Mouse (Mus musculus): Measurements from ENCODE around the gene Dgat2. TPM values are rescaled to one million over a fixed set of nuclear protein-coding genes. Genes with fewer than 3 reads are reported as not detected.

The Dgat2 gene
- polyA plus RNA-seq, 1 experiment from 2014 or later = 15.3 TPM

GRCm38 (mm10) chr7:99141919-99142606, 40.5 kb downstream of the Dgat2 start:
- ATAC-seq = no peak
- Histone ChIP-seq H3K9me3 (ENCODE audit: low read length) (no peaks in the 10 kb centered on the region), H3K36me3 (ENCODE audit: insufficient read depth, low read length) (no peaks in the 10 kb centered on the region), H3K4me3 (ENCODE audit: low read depth, low read length) (peak overlapping the region; percentile 18), H3K27ac (ENCODE audit: low read length) (no peak overlapping the region), H3K4me1 (ENCODE audit: insufficient read depth, low read depth, low read length) (peaks cover 9% of the 10 kb centered on the region; the same call in 1 of the 2 replicates), H3K27me3 (replicated peaks; ENCODE audit: insufficient read depth, low read length) (no peaks in the 10 kb centered on the region), H3K9ac (replicated peaks; ENCODE audit: low read depth) (no peak overlapping the region), H3K4me2 (replicated peaks; ENCODE audit: low read depth, low read length) (peak overlapping the region; percentile 46)
- TF ChIP-seq CTCF (IDR thresholded peaks at IDR 0.05) (no peak), EP300 (IDR thresholded peaks at IDR 0.05) (0 out of 2 replicates have a peak, but pooled peaks have one; percentile 19)
- no peak for DNase-seq (ENCODE audit: low spot score)
- 30% methylated on average over 12 of the region's 12 CpGs for WGBS

- Histone ChIP-seq H3K4me1 (ENCODE audit: insufficient read depth, low read depth, low read length) (peaks cover 9% of the 10 kb centered on the region; the same call in 1 of the 2 replicates), H3K36me3 (ENCODE audit: insufficient read depth, low read length) (no peaks in the 10 kb centered on the region), H3K4me3 (ENCODE audit: low read depth, low read length) (peak within 1 kb of the TSS; percentile 99), H3K4me2 (replicated peaks; ENCODE audit: low read depth, low read length) (peak within 1 kb of the TSS; percentile 67), H3K27me3 (replicated peaks; ENCODE audit: insufficient read depth, low read length) (no peaks in the 10 kb centered on the region), H3K9me3 (ENCODE audit: low read length) (no peaks in the 10 kb centered on the region), H3K27ac (ENCODE audit: low read length) (peak within 1 kb of the TSS; percentile 94), H3K9ac (replicated peaks; ENCODE audit: low read depth) (peak within 1 kb of the TSS; percentile 89)
- TF ChIP-seq EP300 (IDR thresholded peaks at IDR 0.05) (peak; percentile 39; the same call in 1 of the 2 replicates), CTCF (IDR thresholded peaks at IDR 0.05) (no peak)
- under 1% methylated on average over 51 of the region's 51 CpGs for WGBS
- peak; percentile 97 for ATAC-seq
- peak; percentile 99 for DNase-seq (ENCODE audit: low spot score)
Observed at GRCm38 (mm10) chr7:99140984-99141918, 41.3 kb downstream of the Dgat2 start, which contains the start of gene Uvrag. Gene Uvrag, minus strand, starts transcription at chr7:99141141.

- peaks cover 9% of the 10 kb centered on the region; the same call in 1 of the 2 replicates for H3K4me1 ChIP-seq (ENCODE audit: insufficient read depth, low read depth, low read length)
- peak overlapping the region; percentile 99 for H3K4me3 ChIP-seq (ENCODE audit: low read depth, low read length)
- ATAC-seq (peak; percentile 1; the same call in 1 of the 2 replicates), DNase-seq (ENCODE audit: low spot score) (peak; percentile 39)
- no peaks in the 10 kb centered on the region for H3K9me3 ChIP-seq (ENCODE audit: low read length)
- TF ChIP-seq CTCF (IDR thresholded peaks at IDR 0.05) (no peak), EP300 (IDR thresholded peaks at IDR 0.05) (no peak)
- H3K27ac ChIP-seq (ENCODE audit: low read length) = peak overlapping the region; percentile 94
- peak overlapping the region; percentile 67 for H3K4me2 ChIP-seq (replicated peaks; ENCODE audit: low read depth, low read length)
- H3K9ac ChIP-seq (replicated peaks; ENCODE audit: low read depth) = peak overlapping the region; percentile 89
- 1% methylated on average over 29 of the region's 39 CpGs for WGBS
- H3K36me3 ChIP-seq (ENCODE audit: insufficient read depth, low read length) = no peaks in the 10 kb centered on the region
- no peaks in the 10 kb centered on the region for H3K27me3 ChIP-seq (replicated peaks; ENCODE audit: insufficient read depth, low read length)
Observed at GRCm38 (mm10) chr7:99140511-99140910, 42.0 kb downstream of the Dgat2 start.

GRCm38 (mm10) chr7:99139841-99140491, 42.6 kb downstream of the Dgat2 start:
- ATAC-seq = no peak
- under 1% methylated on average over 13 of the region's 13 CpGs for WGBS
- TF ChIP-seq CTCF (IDR thresholded peaks at IDR 0.05) (no peak), EP300 (IDR thresholded peaks at IDR 0.05) (no peak; the same call in none of the 2 replicates)

GRCm38 (mm10) chr7:99137541-99137940, 45.0 kb downstream of the Dgat2 start:
- H3K4me1 ChIP-seq (ENCODE audit: insufficient read depth, low read depth, low read length) = peaks cover 15% of the 10 kb centered on the region; the same call in 1 of the 2 replicates
- H3K27me3 ChIP-seq (replicated peaks; ENCODE audit: insufficient read depth, low read length) = no peaks in the 10 kb centered on the region
- 100% methylated on average over 4 of the region's 4 CpGs for WGBS
- H3K36me3 ChIP-seq (ENCODE audit: insufficient read depth, low read length) = no peaks in the 10 kb centered on the region
- DNase-seq (ENCODE audit: low spot score) (no peak), ATAC-seq (no peak)
- TF ChIP-seq EP300 (IDR thresholded peaks at IDR 0.05) = no peak
- TF ChIP-seq CTCF (IDR thresholded peaks at IDR 0.05) = no peak
- H3K9ac ChIP-seq (replicated peaks; ENCODE audit: low read depth) = no peak overlapping the region
- H3K4me3 ChIP-seq (ENCODE audit: low read depth, low read length) = no peak overlapping the region
- H3K4me2 ChIP-seq (replicated peaks; ENCODE audit: low read depth, low read length) = no peak overlapping the region
- H3K27ac ChIP-seq (ENCODE audit: low read length) = no peak overlapping the region
- no peaks in the 10 kb centered on the region for H3K9me3 ChIP-seq (ENCODE audit: low read length)

More at GRCm38 (mm10) chr7:99139841-99140491, 42.6 kb downstream of the Dgat2 start:
- peak overlapping the region; percentile 99 for H3K4me3 ChIP-seq (ENCODE audit: low read depth, low read length)
- peaks cover 9% of the 10 kb centered on the region; the same call in 1 of the 2 replicates for H3K4me1 ChIP-seq (ENCODE audit: insufficient read depth, low read depth, low read length)
- H3K9me3 ChIP-seq (ENCODE audit: low read length) = no peaks in the 10 kb centered on the region
- peak overlapping the region; percentile 89 for H3K9ac ChIP-seq (replicated peaks; ENCODE audit: low read depth)
- H3K27ac ChIP-seq (ENCODE audit: low read length) = peak overlapping the region; percentile 94
- no peaks in the 10 kb centered on the region for H3K27me3 ChIP-seq (replicated peaks; ENCODE audit: insufficient read depth, low read length)
- peak; percentile 68 for DNase-seq (ENCODE audit: low spot score)
- peak overlapping the region; percentile 67 for H3K4me2 ChIP-seq (replicated peaks; ENCODE audit: low read depth, low read length)
- no peaks in the 10 kb centered on the region for H3K36me3 ChIP-seq (ENCODE audit: insufficient read depth, low read length)
